Mouse (Mus musculus) telencephalon, adult 2 months (tissue): ENCODE data around the gene Tspan10.
"Not testable (repeated sequence)": the region's sequence is repeated elsewhere in the genome, so short reads cannot be mapped to it uniquely, and the experiment has no call there.

Experiments used
- DNase-seq: peaks from one replicate; pipeline ENCODE4 v3.0.0-alpha.2; 2011; ENCODE audit warnings: low read depth, low spot score

Tspan10 gene

DNA sequence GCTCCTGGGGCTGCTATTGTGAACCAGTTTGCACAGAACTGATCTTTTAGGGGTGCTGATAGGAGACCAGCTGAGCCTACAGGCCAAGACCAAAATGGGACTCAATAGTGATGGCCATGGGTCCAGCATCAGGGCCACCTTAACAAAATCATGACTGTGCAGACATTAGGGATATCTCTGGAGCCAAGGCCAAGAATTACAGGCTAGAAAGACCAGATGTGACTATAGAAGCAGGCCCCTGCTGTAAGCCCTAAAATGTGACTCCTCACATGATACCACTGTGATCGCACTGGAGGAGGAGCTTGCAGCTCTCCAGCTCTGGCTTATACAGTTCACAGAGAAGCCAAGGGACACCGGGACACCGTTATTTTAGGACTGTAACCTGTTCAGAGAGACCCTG lies at the start of gene Tspan10:
Tspan10 (plus strand) TSS at position 301 of the 400 bp plus-strand sequence.
- no peak for DNase-seq

DNA sequence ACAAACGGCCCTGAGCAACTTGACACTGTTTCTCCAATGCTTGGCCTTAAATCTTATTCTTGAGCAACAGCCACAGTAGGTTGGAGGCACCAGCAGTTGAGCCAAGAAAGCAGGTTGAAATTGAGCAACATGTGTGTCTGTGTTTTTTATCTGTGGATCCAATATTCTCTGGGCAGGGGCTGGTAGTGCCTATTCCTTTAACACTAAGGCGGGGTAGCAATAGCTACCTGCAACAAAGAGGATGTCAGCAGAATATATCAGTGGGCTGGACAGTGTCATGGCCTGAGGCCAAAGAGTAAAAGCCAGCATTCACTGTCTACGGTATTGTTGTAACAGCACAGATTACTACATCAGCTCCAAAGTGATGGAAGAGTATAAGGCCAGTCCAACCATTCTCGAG lies 46.8 kb upstream of the Tspan10 start:
- no peak for DNase-seq

- no peak for DNase-seq
These were observed 44.8 kb upstream of the Tspan10 start for GRCm38 (mm10) chr11:120397602-120398001.

GRCm38 (mm10) chr11:120399319-120399718 lies 43.1 kb upstream of the Tspan10 start:
- no peak for DNase-seq

GRCm38 (mm10) chr11:120404814-120405213 lies 37.6 kb upstream of the Tspan10 start:
- no peak for DNase-seq

GRCm38 (mm10) chr11:120405867-120406266 lies 36.6 kb upstream of the Tspan10 start:
- no peak for DNase-seq

- DNase-seq, result no peak
These were observed 36.0 kb upstream of the Tspan10 start for GRCm38 (mm10) chr11:120406445-120406844.

DNA sequence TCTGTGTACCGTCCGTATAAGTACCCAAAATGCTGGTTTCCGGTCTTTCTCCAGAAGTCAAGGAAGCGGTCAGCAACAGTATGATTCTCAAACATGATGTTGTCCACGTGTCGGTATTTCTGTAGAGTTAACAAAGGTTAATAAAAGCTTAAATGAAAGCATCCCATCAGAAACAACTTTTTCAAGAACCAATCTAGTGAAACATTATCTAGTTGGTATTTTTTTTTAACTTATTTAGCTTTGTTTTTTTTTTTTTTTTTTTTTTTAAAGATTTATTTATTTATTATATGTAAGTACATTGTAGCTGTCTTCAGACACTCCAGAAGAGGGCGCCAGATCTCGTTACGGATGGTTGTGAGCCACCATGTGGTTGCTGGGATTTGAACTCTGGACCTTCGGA lies 28.8 kb upstream of the Tspan10 start:
- not testable (repeated sequence) for DNase-seq

DNA sequence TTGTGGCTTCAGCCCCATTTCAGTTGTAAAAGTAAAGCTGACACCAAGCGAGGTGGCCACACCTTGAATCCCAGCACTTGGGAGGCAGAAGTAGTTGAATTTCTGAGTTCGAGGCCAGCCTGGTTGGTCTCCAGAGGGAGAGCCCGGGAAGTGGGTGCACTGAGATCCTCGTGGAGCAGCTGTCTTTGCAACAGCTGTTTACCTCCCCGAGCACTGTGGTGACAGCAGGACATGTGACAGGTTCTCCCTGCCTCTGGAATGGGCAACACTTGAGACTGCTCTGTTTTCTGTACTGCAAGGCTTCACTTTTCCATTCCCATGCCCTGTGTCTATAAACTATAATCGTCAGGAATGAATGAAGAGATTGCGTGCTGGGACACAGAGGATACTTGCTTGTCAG lies 24.6 kb upstream of the Tspan10 start:
- no peak for DNase-seq

DNA sequence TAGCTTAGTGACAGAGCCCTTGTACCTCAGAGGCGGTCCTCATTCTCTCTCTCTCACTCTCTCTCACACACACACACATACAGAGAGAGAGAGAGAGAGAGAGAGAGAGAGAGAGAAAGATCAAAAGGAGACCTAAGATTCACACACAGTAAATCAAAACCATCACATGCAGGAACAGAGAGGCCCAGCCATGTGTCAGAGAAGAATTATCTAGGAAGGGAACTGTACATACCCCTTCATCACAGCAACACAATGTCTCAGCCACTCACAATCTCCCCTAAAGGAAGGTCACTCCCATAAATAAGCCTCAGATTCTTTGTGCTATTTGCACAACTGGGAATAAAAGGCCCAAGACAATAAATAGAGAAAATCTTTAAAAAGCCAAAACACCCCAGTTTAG lies 23.9 kb upstream of the Tspan10 start:
- DNase-seq, result no peak

GRCm38 (mm10) chr11:120422651-120423568 lies 19.5 kb upstream of the Tspan10 start:
- DNase-seq, result no peak

- peak; percentile 11 for DNase-seq
These were observed 18.7 kb upstream of the Tspan10 start for GRCm38 (mm10) chr11:120423569-120424295.

GRCm38 (mm10) chr11:120426727-120427126 lies 15.7 kb upstream of the Tspan10 start:
- DNase-seq, result no peak

DNA sequence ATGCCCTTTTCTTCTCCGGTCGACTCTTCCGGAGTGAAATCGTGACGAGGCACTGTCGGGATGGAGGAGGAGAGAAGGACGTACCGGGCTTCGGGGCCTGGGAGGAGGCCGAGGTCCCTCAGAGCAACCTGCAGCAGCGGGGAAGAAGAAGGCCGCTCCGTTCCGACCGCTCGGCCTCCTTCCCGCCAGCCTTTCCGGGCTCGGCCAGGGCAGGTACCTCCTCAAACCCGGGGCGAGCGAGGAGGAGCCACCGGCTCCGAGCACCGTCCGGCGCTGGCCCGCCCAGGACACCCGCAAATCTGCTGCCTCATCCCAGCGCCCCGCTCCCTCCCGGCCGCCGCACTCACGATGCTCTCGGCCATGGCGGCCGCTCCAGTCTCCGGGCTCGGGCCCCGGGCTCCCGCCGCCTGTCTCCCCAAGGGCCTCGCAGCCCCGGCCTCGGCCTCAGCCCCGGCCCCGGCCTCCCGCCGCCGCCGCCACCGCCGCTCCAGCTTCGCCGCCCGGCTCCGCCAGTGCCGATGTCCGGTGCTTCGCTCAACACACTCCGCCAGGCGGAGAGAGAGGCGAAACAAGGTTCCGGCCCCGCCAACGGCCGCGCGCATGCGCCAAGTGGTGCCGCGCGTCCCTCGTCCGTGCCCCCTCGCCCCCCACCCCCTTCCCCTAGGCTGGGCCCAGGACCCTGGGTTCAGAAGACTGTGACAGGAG lies 5.1 kb upstream of the Tspan10 start, which contains the start of gene Nploc4:
Nploc4 (minus strand) TSS at position 557 of the 705 bp plus-strand sequence.
- DNase-seq, result peak; percentile 52

GRCm38 (mm10) chr11:120437857-120438385 lies 4.5 kb upstream of the Tspan10 start:
- no peak for DNase-seq

DNA sequence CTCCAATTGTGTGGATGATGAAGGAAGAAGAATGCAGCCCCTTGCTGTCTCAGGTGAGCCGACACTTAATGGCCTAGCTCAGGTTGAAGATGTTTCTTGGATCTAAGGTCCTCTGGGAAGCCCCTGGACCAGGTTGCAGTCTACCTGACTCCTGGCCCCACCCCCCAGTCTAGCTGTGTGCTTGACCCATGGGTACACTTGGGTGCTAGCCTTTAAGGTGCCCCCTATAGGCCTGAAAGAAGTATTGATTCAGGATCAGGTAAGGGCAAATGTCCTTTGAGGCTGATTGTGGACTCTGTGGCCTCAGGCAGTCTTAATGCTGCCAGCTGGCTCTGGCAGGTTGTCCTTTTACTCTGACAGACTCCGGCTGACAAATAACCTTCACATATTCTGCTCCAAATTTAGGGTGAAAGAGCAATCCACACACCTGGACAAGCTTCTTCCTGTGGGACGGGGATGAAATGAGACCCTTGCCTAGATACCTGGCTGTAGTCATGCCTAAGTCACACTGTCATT lies 379 bp downstream of the Tspan10 start:
- DNase-seq, result no peak

GRCm38 (mm10) chr11:120444106-120444505 lies 1.7 kb downstream of the Tspan10 start:
- DNase-seq, result no peak

DNA sequence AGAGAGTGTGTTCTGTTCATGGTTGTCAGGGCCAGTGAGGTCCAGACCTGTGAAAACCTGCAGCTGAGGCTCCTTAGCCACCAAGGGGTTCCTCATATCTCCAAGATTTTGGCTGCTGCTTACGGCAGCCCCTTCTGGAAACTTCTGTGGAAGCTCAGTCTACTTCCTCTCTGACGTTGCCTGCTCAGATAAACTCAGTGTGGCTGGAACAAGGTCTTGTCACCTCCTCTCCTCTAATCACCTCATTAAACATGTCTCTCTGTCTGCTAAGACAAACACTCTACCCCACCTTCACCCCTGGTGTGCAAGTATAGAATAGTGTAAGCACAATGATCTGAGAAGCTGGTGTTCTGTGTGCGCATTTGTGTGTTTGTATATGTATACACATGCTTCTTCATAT lies 3.0 kb downstream of the Tspan10 start:
- DNase-seq, result no peak

DNA sequence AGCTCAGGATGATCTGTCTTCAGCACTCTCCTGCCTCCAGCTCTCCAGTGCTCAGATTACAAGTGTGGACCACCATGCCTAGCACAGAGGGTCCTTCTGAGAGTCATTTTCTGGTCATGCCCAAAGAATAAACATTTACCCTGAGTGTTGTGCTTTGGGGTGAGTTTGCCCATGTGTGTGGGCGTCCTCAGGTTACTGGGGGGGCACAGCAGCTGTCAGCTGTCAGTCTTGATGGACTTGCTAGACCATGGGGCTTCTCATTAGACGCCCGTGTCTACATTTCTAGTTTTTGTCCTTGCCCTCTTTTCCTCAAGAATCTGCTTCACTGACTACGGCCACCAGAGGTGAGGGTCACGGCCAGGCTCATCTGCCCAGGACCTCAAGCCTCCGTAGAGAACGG lies 4.7 kb downstream of the Tspan10 start:
- DNase-seq, result no peak

GRCm38 (mm10) chr11:120452246-120452645 lies 9.8 kb downstream of the Tspan10 start:
- no peak for DNase-seq

- DNase-seq, result no peak
These were observed 10.9 kb downstream of the Tspan10 start, which contains the start of gene Pde6g for GRCm38 (mm10) chr11:120453306-120453705. TSS of gene Pde6g (minus strand) at chr11:120453500.
